12 mouse cellular contexts compared by ENCODE assay signal in genomic region chr15:90827816-90828215, GRCm38 (mm10).
DNase-seq lines count a peak whose midpoint lies in the region; ATAC-seq lines count a peak whose summit lies in the region.
"Had no signal": no experiment of that assay in that cellular context is flagged by ENCODE, and none has a peak within 500 bp of the region (broad histone marks: within the 10 kb centered on the region; RNA-seq: fewer than 3 reads in every experiment).

No protein-coding gene starts in this region.

- H3K4me3 ChIP-seq in neural tube, embryonic 15.5 days (replicated peaks) = no peak overlapping the region
- H3K4me3 ChIP-seq in forebrain, embryonic 16.5 days (replicated peaks; ENCODE audit: low read length) = no peak overlapping the region
- H3K4me3 ChIP-seq: heart, embryonic 10.5 days; midbrain, embryonic 13.5 days; stomach, embryonic 15.5 days had no signal

- no peaks in the 10 kb centered on the region for H3K36me3 ChIP-seq in neural tube, embryonic 15.5 days
- no peaks in the 10 kb centered on the region for H3K36me3 ChIP-seq in forebrain, embryonic 16.5 days (ENCODE audit: control insufficient read depth, insufficient read depth)
- H3K36me3 ChIP-seq: heart, embryonic 10.5 days; midbrain, embryonic 13.5 days; stomach, embryonic 15.5 days had no signal

- no peak overlapping the region for H3K27ac ChIP-seq in neural tube, embryonic 15.5 days (replicated peaks)
- H3K27ac ChIP-seq in forebrain, embryonic 16.5 days (ENCODE audit: low read length) = no peak overlapping the region
- H3K27ac ChIP-seq: heart, embryonic 10.5 days; midbrain, embryonic 13.5 days; stomach, embryonic 15.5 days had no signal

- H3K9me3 ChIP-seq in neural tube, embryonic 15.5 days (replicated peaks) = peaks cover 7% of the 10 kb centered on the region; the same call in 1 of the 2 replicates
- H3K9me3 ChIP-seq in forebrain, embryonic 16.5 days (ENCODE audit: control insufficient read depth, low read length) = no peaks in the 10 kb centered on the region; the same call in 1 of the 2 replicates
- H3K9me3 ChIP-seq: heart, embryonic 10.5 days; stomach, embryonic 15.5 days had no signal

- H3K27me3 ChIP-seq in neural tube, embryonic 15.5 days (replicated peaks) = no peaks in the 10 kb centered on the region
- H3K27me3 ChIP-seq in forebrain, embryonic 16.5 days (replicated peaks; ENCODE audit: control insufficient read depth, insufficient read depth, low read length) = no peaks in the 10 kb centered on the region
- H3K27me3 ChIP-seq: midbrain, embryonic 13.5 days; stomach, embryonic 15.5 days had no signal

- 6% methylated on average over 4 of the region's 4 CpGs for WGBS in neural tube, embryonic 15.5 days
- WGBS in forebrain, embryonic 16.5 days = 4% methylated on average over 4 of the region's 4 CpGs

- DNase-seq in neural tube, embryonic 10.5 days (ENCODE audit: extremely low spot score, low spot score) = peak; percentile 15
- DNase-seq in kidney, postnatal 14 days = peak; percentile 27
- DNase-seq in thymus, postnatal 36 days = no peak
- no peak for DNase-seq in adrenal gland, adult (ENCODE audit: inconsistent age in 2 of 2, low spot score in 1 of 2)
- DNase-seq: adrenal gland, postnatal 14 days; thymus, postnatal 25 days had no signal

- H3K4me1 ChIP-seq in neural tube, embryonic 15.5 days = no peaks in the 10 kb centered on the region
- H3K4me1 ChIP-seq in forebrain, embryonic 16.5 days (replicated peaks; ENCODE audit: control insufficient read depth, insufficient read depth, low read length) = no peaks in the 10 kb centered on the region
- H3K4me1 ChIP-seq: heart, embryonic 10.5 days; midbrain, embryonic 13.5 days; stomach, embryonic 15.5 days had no signal

- no peak overlapping the region for H3K4me2 ChIP-seq in neural tube, embryonic 15.5 days
- no peak overlapping the region for H3K4me2 ChIP-seq in forebrain, embryonic 16.5 days (ENCODE audit: low read length)
- H3K4me2 ChIP-seq: midbrain, embryonic 13.5 days; stomach, embryonic 15.5 days had no signal

- ATAC-seq in neural tube, embryonic 15.5 days (ENCODE audit: low FRiP score) = no peak
- peak; percentile 55; the same call in 1 of the 2 replicates for ATAC-seq in forebrain, embryonic 16.5 days
- ATAC-seq in activated CD4-positive, CD25-positive, alpha-beta regulatory T cell, adult 4 months = no peak
- ATAC-seq: midbrain, embryonic 13.5 days had no signal

- no peak overlapping the region for H3K9ac ChIP-seq in neural tube, embryonic 15.5 days (replicated peaks)
- H3K9ac ChIP-seq in forebrain, embryonic 16.5 days (replicated peaks; ENCODE audit: low read depth, low read length) = no peak overlapping the region
- H3K9ac ChIP-seq: midbrain, embryonic 13.5 days; stomach, embryonic 15.5 days had no signal

Comparison
In these comparisons a context has a peak if more than half of its experiments do, and no peak if none do; other contexts are left out.
1. DNase-seq: peak in neural tube, embryonic 10.5 days (single experiment) and kidney, postnatal 14 days (single experiment); none in thymus, postnatal 36 days (0 of 2) and adrenal gland, adult (0 of 2).